Mouse (Mus musculus): ENCODE measurements at regions not wholly inside any gene's neighbourhood (a gene's known extent, or its start where the extent isn't known, plus 50 kb on each side); places are given as distances from the start of the nearest gene placed in this dataset.

DNA sequence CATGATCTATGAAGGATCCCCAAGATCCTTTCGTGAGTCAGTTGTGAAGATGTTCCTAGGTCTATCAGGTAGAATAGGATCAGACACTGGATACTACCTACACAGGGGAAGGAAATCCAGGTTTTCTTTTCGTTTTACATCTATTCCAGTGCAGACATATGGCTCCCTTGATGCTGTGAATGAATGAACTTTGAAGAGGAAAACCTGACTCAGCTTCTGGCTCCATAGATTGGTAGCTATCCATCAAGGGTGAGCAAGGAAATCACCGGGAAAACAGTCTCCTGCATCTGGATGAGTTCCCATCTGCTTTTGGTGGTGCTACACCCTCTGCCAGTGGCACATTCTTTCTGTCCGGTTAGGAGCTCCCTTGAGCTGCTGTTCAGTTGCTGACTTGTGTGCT lies 687.8 kb downstream of the Hs3st4 start:
- no peak for DNase-seq (ENCODE audit: low read depth in 2 of 2, low spot score in 2 of 2)

DNA sequence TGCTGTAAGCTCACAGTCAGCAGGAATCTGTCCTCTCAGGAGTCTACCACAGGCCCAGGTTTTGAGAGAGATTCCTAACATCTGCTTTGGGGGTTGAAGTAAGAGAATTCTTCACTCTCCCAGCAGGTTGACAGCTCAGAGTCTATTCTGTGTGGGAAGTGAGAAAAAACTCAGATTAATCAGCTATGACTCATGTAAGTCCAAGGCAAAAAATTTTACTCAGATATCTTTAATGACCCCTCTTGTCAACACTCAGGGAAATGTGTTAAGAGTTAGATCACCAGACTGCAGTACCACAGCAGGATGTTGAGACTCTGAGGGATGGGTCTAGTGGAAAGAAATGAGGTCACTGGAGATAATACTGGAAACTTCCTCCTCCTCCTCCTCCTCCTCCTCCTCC lies 688.4 kb downstream of the Hs3st4 start:
- no peak for DNase-seq (ENCODE audit: low read depth in 2 of 2, low spot score in 2 of 2)

DNA sequence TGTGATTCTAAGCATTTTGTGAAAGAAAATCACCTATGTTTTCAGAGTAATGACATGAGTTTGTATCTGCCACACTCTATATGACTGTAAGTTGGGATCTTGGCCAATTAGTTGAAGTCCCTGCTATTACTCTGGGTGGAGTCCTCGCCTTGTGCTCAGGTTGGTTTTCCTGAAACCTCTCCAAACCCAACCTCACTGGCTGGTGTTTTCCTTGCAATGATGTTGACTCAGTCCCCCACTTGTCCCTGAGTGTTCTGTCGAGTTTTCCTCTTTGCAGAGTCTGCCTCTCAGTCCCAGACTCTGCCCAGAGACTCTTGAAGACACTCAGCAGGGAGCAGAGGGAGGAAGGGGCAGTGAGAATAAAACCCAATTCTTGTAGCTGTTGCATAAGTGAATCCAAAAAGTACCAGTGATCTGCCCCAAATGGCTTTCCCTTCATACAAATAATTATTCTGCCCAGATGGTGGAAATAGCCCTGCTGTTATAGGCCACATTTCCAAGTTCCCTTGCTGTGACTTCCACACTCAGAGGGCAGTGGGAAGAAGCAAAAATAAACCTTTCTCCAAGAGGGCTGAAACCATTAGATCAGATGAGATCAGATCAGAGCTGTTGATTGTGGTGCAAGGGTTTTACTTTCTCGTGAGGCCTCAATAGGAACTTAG lies 694.3 kb downstream of the Hs3st4 start:
- no peak for DNase-seq (ENCODE audit: low read depth in 2 of 2, low spot score in 2 of 2)

DNA sequence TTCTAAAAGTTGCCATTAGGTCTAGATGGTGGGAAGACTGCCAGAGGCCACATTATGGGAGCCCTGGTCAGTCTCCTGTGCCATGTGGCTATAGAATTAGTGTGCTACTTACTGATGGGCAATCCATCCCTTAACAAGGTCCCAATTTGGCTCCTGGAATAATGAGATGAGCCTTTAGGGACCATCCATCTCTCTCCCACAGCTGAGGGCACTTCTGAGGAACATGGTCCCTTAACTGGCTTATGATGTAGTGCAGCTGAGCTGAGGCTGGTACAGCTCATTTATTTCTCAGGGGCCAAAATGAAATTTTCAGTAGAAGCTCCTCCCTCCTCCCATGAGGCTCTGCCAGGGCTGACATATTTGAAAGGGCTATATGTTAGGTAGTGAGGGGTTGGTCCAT lies 697.9 kb downstream of the Hs3st4 start:
- DNase-seq (ENCODE audit: low read depth in 2 of 2, low spot score in 2 of 2), result no peak

DNA sequence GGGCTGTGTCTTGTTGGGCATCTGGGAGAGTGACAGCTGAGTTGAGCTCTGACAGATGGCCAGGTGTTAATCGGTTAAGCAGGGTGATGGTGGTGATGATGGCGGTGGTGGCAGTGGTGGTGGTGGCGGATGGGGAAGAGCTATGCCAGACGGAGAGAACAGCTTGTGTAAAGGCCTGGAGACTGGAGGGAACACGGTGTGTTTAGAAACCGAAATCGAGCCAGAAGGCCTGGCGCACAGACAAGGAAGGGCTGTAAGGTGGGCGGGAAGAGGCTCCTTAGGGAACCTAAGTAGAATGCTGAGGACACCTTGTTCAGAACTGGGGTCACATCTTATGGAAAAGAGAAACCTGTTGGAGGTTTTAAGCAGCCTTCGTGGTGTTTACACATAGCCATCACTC lies 698.5 kb downstream of the Hs3st4 start:
- no peak for DNase-seq (ENCODE audit: low read depth in 2 of 2, low spot score in 2 of 2)

DNA sequence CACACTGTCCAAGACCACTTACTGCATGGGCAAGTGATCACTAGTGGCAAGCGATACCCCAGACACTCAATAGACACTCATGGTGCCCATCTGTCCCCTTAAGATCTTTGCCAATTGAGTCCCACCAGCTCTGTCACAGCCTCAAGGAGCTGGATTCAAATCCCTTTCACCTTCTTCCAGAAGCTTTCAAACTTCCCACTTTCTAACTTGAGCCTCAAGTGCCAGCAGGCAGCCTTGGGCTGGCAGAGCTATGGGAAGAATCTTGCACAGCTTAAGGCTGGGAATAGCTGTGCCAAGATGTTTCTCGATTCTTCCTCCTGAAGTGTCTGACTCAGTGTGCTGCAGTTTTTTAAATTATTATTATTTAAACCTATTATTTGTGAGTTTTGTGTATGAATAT lies 699.2 kb downstream of the Hs3st4 start:
- no peak for DNase-seq (ENCODE audit: low read depth in 2 of 2, low spot score in 2 of 2)

DNA sequence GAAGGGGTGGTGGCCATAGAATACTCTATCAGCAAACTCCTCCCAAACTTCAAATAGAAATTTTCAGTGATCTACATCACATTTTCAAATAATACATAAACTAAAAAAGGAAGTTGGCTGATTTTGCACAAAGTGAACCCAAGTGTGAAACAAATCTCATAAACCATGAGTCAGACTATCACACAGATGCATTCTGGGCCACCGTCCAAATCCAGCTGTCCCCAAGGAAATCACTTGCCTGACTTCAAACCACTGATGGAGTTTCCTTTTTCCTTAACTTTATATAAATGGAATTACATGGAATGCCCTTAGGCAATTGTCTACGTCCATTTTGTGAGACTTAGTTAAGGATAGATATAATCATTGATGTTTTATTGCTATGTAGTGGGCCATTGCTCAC lies 702.8 kb downstream of the Hs3st4 start:
- no peak for DNase-seq (ENCODE audit: low read depth in 2 of 2, low spot score in 2 of 2)

DNA sequence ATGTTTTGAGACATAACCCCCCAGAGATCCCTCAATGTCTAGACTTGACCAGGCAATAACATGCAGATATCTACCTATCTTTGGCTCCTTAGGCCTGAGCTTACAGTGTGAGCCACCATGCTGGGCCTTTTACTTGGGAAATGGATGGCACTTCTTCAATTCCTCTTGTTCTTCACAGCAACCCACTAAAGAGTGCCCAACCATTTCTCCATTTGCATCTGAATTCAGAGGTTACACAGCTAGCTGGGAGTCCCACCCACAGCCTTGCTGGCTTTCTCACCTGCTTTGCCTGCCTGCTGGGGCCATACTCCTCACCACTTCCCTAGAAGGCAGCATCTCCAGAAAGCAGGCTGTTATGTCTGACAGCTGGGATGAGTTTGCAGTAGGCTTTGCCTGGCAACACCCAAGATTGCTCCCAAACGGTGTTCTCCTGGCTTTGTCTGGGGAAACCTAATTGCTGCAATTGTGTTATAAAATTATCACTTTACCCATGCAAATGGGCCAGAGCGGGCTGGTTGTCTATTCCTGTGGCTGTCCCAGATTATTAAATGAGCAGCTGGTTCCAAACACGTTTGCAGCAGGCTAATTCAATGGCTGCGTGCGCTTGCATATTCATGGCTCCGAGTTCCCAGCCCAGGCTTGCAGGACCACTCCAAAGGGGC lies 721.6 kb downstream of the Hs3st4 start:
- no peak for DNase-seq (ENCODE audit: low read depth in 2 of 2, low spot score in 2 of 2)

DNA sequence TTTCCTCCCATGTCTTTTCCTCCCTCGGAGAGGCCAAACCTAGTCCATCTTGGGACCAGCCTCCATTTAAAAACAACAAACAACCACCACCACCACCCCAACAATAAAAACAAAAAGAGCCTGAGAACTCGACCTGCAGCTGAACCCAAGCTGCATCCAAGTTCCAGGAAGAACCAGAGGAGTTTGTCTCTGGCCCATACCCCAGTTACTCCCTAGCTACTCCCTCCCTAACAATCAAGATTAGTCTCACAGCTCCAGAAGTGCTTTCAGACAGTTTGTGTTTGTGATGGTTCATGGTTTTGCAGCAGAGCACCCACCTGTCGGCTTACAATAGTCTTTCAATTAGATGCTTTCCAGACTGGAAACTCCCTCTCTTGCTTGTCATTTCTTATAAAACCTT lies 724.5 kb downstream of the Hs3st4 start:
- DNase-seq (ENCODE audit: low read depth in 2 of 2, low spot score in 2 of 2), result no peak

DNA sequence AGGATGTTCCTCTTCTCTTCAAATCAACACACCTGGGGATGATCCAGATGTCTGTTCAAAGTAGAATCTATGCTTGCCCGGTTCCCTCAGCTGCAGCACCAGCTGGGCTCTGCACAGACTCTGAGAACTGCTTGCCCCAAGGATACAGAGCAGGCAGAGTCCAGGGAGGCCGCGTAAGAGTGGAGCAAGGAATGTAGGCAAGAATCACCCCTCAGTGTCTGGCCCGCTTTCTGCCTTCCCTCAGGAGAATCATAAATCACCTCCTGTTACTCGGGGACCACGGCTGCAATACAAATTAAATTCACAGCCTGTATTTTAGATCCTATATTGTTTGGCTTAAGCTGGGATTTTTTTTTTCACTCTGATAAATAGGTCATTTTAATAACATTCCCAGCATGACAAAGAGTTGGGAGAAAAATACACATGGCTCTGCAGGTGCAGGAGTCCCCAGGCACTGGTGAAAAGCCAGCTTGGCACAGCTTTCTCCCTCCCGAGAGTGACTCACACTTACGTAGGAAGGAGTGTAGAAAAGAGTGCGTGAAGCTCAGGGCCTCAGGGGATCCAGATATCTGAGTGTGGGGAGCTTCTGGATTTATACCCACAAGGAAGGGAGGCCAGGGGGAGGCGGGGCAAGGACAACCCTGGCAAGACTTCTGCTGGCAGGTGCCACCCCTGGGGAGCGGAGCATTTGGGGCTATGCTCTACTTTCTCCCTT lies 726.3 kb downstream of the Hs3st4 start:
- no peak for DNase-seq (ENCODE audit: low read depth in 2 of 2, low spot score in 2 of 2)

DNA sequence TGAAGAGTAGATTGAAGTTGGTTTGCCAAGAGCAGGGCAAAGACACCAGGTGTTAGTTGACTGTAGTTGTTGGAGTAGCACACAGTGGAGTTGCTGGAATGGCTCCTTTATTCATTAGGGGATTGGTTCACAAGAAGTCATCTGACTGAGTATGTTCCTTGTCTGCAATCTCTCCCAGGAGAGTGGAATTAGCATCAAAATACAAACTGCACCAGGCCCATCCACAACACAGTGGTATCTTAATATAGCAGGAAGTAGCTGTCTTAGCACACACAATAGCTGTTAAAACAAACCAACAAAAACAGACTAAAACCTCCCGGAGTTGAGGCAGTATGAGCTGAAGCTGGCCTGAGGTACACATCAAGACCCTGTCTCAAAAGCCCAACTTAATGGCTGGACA lies 723.5 kb upstream of the Kdm8 start:
- no peak for DNase-seq (ENCODE audit: low read depth in 2 of 2, low spot score in 2 of 2)

DNA sequence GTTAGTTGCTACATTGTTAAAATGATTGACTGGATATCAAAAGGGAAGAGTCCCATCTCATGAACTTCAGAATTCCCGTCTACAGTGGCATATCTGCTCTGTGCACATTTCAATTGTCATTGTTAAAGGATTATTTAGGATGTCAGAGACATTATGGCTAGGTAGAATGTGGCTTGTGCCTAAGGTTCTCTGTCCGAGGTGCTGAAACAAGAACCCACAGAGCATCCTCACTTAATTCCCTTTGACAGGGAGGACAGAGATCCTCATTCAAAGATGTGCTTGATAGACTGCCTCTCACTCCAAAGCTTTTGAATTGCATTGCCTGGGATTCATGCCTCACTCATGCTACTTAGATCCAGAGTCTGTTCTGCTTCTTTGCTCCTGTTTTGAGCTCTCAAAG lies 702.4 kb upstream of the Kdm8 start:
- no peak for DNase-seq (ENCODE audit: low read depth in 2 of 2, low spot score in 2 of 2)

DNA sequence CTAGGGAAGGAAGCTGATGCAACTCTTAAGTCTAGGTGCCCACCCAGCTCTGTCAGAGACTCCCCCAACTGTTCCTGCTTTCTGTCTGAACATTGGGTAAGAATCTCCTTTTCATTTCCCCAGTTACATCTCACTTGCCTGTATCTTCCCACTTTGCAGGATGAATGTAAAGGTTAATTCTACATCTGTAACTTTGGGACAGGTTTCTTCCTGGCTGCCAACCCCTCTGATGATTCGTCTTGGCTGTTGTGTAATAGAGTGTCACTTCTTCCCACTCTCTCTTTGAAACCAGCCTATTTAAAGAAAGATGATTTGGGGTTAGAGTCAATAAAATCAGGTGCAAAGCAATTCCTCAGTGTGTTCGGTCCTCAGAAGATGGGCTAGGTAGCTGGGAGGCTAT lies 698.2 kb upstream of the Kdm8 start:
- no peak for DNase-seq (ENCODE audit: low read depth in 2 of 2, low spot score in 2 of 2)

DNA sequence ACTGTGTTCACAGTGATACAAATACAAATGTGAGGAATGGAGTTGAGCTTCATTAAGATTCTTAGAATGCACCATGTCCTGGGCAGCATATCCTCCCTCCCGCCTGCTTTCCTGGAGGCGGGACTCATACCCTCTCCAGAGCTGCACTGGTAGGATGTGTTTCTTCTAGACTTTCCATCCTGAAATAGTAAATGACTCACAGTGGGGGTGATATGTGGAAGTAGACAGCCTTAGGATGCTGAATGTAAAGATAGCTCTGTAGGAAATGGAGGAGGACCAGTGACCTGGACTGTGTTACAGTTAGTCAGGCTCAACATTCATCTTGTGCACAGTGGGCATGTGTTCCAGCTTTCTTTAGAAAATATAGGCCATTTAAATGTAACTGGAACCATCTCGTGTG lies 696.1 kb upstream of the Kdm8 start:
- DNase-seq (ENCODE audit: low read depth in 2 of 2, low spot score in 2 of 2), result no peak

DNA sequence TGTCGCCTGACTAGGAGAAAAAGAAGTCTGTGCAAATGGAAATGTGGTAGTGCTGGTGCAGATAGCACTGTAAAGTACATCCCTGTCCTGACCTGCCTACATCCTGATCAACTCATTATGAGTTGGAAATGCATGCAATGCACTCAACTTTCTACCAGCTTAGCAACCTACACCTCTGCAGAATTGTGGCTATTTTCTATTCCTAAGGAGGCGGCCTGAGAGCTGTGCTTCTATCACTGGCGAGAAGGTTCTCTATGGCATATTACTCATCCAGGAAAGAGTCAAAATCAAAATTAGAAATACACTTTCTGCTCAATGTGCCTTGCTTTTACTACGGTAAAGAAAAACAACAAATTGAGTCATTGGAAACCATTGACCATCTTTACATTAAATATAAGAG lies 685.4 kb upstream of the Kdm8 start:
- DNase-seq (ENCODE audit: low read depth in 2 of 2, low spot score in 2 of 2), result no peak

DNA sequence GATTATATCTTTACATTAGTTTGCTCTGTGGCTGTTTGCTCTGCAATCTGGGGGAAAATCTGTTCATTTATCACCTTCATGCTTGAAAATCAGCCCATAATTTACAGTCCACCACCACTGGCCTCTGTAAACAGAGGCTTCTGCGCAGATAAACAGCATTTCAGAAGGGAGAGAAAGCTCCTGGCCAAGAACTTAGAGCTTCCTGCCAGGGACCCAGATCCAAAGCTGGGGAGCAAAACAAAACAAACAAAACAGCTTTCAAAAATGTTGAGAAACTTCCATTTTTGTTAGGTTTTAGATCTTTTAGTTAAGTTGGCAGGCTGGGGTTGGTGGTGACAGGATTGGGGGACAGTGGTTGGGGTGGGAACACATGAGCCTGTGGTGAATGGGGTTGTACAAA lies 666.7 kb upstream of the Kdm8 start:
- no peak for DNase-seq (ENCODE audit: low read depth in 2 of 2, low spot score in 2 of 2)

DNA sequence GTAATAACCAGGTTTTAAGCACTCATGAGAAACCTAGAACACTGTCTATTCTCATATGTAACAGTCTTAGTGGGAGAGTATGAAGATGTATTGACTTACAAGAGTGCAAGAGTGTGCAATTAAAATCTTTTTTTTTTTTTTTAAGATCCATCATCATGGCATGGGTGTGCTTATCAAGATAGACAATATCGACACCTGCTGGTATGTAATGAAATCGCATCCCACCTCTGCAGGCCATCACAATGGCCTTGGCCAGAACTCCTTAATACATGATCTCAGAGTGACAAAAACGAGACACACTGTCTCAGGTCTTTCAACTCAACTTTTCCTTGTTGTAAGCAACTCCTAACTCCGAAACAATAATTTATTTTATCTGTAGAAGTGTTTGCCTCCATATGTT lies 661.7 kb upstream of the Kdm8 start:
- DNase-seq (ENCODE audit: low read depth in 2 of 2, low spot score in 2 of 2), result no peak

DNA sequence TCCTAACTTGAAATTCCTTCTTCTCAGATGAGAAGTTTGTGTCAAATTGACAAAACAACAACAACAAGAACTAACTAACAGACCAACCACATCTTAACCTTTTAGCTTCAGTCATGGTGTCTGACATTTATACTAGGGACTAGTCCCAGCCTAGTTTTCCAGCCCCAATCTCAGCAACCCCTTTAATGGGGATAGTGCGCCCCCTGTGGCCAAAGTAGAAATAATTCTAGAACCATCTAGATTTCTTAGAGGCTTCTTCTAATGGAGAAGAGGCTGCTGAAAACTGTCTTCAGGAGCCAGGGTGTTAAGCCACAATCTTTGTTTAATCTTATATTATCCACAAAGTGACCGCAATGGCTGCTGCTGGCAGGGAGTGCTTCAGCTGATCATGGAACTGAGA lies 659.5 kb upstream of the Kdm8 start:
- DNase-seq (ENCODE audit: low read depth in 2 of 2, low spot score in 2 of 2), result no peak

DNA sequence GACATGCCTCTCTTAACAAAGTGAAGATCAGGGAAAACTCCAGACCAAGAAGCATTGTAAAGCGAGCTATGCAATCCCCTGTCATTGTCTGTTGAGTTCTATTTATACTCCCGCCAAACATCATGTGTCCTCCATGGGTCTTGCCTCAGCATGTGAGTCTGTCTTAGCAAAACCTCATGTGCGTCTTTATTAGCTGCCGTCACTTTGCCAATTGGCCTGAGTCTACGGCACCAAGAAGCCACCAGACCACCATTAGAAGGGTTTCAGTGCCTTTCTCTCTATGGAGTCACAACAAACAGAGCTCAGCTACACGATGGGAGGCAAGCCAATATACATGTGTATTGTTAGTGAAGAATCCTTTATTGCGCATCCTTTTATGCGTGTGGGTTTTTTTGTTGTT lies 658.6 kb upstream of the Kdm8 start:
- DNase-seq (ENCODE audit: low read depth in 2 of 2, low spot score in 2 of 2), result no peak

DNA sequence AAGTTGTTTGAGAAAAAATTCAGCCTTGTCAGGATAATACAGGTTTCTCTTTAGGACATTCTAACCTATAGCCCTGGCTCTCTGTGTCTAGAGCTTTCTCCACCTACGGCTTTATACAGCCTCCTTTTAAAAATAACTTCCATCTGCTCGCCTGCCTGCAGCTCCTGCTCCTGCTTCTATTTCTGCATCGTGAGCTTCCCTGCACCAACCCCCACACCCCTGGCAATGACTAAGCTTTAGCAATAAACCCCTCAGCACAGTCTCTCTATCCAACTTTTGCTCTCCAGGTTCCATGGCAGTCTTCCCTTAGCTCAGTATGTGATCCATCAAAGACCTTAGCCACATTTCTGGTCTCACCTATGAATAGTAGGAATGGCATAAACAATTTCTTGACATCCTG lies 655.7 kb upstream of the Kdm8 start:
- no peak for DNase-seq (ENCODE audit: low read depth in 2 of 2, low spot score in 2 of 2)

DNA sequence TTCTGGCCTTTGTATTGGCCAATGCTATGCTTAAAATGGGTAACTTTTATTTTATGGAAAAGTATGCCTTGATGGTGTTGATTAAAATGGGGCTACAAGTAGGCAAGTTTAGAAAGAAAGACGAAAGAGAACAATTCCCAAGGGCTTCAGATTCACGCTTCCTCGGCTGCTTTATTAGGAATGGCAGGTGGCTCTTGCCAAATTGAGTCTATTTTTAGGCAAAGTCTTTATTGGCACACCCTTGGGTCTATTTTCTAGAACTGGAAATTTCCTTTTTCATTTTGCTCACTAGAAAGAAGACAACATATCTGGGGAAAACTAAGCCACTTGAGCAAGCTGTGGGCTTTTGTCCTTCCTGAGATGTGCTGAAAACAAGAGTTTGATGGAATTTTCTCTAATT lies 641.4 kb upstream of the Kdm8 start:
- no peak for DNase-seq (ENCODE audit: low read depth in 2 of 2, low spot score in 2 of 2)

DNA sequence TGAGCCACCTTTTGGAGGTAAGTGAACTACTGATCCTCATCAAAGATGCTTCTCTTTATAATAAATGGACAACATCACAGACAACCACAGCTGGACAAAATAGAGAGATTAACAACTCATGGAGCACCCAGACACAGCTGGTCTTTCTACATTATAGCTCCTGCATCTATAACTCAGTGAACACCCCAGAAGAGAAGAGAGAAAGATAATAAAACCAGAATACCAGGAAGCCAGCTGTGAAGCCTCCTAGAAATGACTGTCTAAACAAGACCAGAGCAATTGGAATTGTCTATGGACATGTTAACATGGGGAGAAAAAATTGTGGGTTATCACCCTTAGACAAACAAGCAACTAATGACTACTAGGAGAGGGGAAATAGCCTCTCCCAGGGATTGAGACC lies 609.8 kb upstream of the Kdm8 start:
- DNase-seq (ENCODE audit: low read depth in 2 of 2, low spot score in 2 of 2), result no peak

DNA sequence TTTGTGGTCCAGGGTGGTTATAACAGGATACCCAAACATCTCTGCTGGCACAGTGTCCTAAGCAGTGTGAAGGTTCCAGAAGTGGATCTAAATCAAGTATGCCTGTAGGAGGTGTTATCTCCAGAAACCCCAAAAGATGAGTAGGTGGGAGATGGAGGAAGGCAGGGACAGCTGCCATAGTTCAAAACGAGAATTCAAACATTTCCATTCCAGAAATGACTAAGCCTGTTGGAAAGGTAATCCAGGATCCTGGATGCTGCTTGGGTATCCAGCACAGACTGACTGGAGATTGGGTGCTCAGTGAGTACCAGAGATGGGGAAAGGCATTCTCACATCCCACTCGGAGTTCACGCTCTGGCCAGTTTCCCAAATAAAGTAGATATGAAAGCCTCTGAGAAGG lies 607.9 kb upstream of the Kdm8 start:
- DNase-seq (ENCODE audit: low read depth in 2 of 2, low spot score in 2 of 2), result no peak
